Mouse (Mus musculus): ENCODE data around the gene Cdk5r1.

DNA sequence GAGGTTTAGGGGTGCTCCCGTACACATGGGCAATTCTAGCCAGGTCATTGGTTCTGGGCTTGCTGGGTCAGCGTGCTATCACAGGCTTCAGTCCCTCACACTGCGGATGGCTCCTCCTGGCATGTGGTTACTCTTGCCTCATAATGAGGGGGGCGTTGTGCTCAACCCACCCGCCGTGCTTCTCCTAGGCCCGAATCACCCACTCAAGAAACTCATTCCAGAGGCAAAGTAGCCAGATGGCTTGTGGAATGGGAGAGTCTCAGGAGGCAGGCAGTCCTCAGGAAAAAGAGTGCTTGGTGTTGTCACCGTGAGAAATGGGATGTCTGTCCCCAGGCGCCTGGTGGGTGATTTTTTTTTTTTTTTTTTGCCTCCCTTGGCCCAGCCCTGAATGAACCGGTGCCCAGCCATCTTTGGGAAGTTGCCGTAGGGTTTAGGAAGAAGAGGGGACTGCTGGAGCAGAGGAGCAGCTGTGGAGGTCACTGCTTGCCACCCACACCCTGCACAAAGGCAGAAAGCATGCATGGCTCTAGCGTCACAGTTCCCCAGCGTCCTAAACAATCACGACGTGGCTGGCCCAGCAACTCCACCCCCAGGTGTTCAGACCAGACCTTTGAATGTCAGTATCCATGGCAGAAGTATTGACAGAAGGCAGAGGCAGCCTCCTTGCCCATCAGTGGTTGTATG lies 11.2 kb downstream of the Cdk5r1 start:
- TF ChIP-seq CTCF (IDR thresholded peaks at IDR 0.05; ENCODE audit: low read depth) (no peak), EP300 (optimal IDR thresholded peaks at IDR 0.05) (no peak)
